Mouse (Mus musculus) adrenal gland (tissue): ENCODE measurements around the gene Mtg1.

ENCODE experiments used
- intact Hi-C: fragments of 180-260 bp; cut with DNase I; formaldehyde crosslinking; loops from one replicate; pipeline ENCODE4 v1.15.1; 2025
- long read RNA-seq, 2 experiments: library from polyadenylated mRNA; unstranded; transcript quantifications; one replicate each; pipeline ENCODE4 v2.0.0; 2020; ENCODE audit warnings: borderline replicate concordance in 1 of 2; ENCODE audit not compliant: insufficient replicate concordance in 1 of 2

Mtg1 gene
- long read RNA-seq, experiment 1, transcript Mtg1-201 (11 exons, 1,595 nt): major isoform, 28 of 36 reads
- long read RNA-seq, experiment 1, partial matches to known transcripts: 1 of 36 reads
- long read RNA-seq, experiment 1, other reads (novel, unspliced or antisense): 5 of 36 reads
- long read RNA-seq, experiment 2, transcript Mtg1-201 (11 exons, 1,595 nt): major isoform, 28 of 32 reads
- long read RNA-seq, experiment 2, partial matches to known transcripts: 2 of 32 reads
- long read RNA-seq, experiment 2, other reads (novel, unspliced or antisense): 2 of 32 reads

DNA sequence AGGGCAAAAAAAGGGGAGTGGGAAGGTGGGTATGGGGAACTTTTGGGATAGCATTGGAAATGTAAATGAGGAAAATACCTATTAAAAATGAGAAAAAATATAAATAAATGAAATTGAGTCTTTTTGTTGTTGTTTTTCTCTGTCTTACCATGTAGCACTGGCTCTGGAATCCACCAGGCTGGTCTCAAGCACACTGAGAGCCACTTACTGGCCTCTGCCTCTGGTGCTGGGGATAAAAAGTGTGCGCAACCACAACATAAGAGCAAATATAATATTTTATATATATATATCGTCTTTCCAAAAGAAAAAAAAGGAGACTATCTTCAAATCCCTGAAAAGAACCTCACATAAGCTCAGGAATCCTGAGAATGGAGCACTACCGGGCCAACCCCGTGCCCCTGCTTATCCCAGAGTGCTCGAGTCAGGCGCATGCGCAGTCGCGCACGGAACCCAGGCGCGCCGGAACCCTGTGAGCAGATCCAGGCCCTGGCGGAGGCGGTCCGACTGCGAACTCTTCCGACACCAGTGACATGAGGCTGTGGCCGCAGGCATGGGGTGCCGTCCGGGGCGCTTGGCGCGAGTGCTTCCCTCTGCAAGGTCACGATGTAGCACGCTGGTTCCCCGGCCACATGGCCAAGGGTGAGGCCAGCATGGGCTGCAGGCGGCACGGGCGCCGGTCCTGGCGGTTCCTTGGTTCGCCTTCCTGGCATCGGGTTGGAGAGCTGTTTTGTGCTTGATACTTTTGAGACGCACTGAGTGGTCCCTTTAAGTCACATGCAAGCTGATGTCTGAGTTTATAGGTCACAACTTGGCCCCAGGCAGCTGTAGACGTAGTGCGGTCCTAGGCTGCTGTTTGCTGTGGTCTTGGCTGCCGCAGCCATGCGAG is at the start of gene Mtg1:
Mtg1 (plus strand) TSS at position 430 of the 886 bp plus-strand sequence.
- intact Hi-C loops: loop anchor here (5.0 kb wide), 1 partner anchor 35 kb away; the partner anchor contains the start of gene Fuom

DNA sequence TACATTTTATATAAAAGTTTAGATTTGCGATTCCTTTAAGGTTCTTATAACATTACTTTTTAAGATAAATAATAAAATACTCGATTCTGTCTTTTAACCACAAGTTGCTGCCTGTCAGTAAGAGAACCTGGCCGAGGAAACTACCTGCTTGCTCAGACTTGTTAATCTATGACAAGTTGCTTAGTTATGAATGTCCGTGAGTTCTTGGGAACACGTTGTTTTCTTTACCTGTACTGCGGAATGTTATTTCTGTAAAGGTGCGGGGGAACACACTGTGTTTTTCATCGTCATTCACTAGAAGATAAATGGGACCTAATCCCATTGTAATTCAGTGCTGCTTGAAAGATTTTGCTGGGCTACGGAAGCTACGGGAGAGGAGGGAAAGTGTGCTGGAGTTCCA is 46.8 kb upstream of the Mtg1 start:
- intact Hi-C loops: no loop called here

DNA sequence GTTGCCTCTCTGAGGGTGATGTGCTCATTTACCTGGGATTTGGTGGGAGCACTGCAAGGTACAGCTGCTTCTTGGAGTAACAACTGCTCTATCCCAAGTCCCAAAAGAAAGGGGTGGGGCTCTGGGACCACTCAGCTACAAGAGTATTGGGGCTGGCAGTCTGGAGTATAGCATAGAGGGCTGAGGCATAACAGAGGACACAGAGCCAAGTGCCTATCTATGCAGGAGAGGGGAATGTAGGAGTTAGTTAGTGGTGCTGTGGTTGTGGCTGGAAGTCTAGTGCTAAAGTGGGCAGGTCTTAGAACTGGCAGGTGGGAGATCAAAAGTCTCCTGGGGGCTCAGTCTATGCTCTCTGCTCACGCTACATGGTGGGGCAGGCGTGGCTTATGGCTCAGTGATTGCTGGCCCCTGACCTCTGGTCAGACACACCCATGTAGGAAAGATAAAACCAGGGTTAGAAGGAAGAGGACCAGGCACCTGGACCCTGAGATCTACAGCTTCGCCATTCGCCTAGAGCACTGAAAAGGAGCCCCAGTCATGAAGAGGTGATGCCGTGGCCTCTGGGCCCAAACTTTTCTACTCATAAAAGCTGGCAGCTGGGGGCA is 44.3 kb upstream of the Mtg1 start, which contains the start of gene Prap1:
Prap1 (plus strand) TSS at position 472 of the 605 bp plus-strand sequence.
- intact Hi-C loops: no loop called here

DNA sequence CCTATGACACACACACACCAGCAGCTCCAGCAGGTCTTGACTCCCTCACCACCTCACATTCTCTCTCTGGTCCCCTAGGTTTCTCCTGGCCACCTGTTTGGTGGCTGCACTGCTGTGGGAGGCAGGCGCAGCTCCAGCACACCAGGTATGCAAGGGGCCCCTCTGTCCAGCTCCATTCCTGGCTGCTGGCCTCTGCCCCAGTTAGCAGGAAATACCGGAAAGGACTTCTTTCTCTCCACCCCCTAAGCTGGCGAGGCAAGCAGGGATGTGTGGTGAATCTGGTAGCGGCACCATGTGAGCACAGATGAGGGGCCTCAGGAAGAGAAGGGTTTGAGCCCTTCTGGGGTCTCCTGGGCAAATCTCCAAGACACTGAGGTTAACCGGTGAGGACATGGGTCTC is 42.4 kb upstream of the Mtg1 start:
- intact Hi-C loops: no loop called here

DNA sequence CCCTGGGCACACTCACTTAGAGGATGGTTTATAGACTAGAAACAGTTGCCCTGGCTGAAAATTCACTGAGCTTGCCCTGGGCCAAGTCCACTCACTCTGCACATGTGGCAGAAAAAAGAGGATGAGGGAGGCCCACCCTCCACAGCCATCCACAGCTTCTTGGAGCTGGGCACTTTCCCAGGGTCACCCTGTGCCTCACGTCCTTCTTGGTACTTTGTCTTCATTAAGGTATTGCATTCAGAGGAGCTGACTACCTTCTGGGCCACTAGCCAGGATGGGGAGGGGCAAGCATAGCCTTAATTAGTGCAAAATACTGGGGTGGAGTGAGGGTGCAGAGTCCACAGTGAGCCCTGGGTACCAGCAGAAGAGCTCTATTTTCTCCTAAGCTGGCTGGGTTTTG is 41.8 kb upstream of the Mtg1 start:
- intact Hi-C loops: no loop called here

DNA sequence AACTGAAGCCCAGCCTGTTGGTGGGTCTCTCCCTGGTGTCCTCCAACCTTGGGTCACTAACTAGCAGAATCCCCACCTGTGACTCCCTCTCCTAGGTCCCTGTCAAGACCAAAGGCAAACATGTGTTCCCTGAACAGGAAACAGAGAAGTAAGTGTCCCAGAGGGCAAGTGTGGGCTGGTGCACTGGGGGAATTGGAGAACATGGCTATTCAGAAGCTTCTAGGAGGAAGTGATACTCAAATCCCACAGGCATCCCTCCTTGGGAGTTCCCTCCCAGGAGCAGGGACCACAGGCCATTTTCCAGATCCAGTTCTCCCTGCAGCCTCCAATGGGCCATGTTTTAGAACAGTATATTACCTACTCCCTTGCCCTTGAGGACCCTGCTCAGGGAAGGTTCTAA is 41.3 kb upstream of the Mtg1 start:
- intact Hi-C loops: no loop called here

DNA sequence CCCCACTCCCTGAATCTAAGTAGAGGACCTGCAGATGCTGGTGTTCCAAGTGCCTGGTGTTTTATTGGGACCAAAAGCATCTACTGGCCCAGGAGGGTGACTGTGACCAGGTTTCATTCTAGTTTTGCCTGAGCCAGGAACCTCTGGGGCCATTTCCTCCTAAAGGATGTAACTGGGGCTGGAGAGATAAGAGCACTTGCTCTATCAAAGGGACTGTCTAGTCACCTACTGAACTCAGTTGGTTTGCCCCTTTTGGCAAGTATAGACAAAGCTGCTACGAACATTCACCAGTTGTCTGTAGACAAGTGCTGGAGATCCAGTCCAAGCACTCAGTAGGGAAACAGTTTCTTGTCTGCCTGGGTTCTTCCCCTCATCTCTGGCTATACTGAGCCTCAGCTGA is 38.9 kb upstream of the Mtg1 start:
- intact Hi-C loops: no loop called here

DNA sequence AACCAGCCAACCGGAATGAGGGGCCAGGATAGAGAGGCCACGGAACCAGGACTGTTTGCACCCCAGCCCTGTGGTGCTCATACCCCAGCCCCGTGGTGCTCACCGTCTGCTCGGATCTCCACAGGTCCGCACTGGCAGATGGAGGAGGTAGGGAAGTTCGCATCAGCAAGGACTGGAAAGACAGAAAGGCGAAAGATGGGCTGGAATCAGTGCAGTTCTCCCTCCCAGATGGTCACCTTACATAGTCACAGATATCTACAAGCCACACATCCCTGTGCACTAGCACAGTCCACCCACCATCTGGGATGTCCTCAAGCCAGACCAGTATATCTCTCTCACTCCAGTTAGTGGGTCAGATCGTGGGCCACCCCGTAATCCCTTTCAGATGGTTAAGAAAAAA is 35.9 kb upstream of the Mtg1 start:
- intact Hi-C loops: loop anchor here (5.0 kb wide), 1 partner anchor 36 kb away; the partner anchor contains the start of gene Mtg1

DNA sequence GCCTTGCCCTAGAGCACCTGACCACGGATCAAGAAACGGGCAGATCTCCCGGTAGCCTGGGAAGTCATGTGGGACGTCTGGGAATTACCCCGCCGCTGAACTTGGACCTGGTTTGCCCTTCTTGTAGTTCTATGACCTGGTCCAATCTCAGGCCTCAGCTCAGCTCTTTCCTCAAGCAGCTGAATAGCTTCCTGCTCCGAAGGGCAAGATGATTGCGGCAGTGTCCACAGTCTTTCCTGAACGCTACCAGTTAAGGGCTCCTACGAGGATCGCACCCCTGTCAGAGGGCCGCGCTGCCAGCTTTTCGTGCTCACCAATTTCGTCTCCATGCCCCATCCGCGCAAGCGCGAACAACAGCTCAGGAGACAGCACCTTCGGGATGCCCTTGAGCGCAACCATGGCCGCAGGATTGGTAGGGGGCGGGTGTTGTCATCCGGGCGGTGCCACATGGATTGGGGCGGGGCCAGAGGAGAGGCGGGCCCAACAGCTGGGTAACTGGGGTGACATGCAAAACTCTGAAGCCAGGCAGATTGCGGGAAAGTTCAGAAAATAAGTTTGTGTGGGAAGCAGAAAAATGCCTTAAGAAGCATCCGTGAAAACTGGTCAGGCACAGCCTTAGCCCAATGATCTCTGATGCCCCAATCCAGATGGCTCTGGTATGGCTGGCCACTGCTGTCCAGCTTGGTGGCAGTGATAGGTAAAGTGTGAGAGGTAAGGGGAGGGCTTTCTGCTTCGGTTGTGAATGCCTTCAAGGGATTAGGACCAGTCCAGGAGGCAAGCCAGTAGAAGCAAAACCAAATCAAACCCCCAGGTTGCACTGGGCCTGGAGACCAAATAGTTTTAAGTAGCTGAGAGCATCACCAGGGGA is 35.1 kb upstream of the Mtg1 start, which contains the start of gene Fuom:
Fuom (minus strand) TSS at position 449 of the 868 bp plus-strand sequence.
- intact Hi-C loops: loop anchor here (5.0 kb wide), 1 partner anchor 35 kb away; the partner anchor contains the start of gene Mtg1

DNA sequence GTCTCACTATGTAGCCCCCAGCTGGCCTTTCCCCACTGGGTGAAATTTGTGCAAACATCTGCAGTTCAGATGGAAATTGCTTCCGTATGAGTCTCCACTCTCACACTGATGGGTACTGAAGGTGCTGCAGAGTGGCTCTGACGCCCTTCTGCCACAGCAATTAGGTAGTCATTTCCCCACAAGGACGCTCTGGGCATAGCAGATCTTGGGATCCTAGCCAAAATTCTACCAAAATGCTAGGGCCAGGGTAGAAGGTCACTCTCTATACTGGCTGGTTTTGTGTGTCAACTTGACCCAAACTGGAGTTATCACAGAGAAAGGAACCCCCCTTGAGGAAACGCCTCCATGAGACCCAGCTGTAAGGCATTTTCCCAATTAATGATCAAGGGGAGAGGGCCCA is 33.4 kb upstream of the Mtg1 start:
- intact Hi-C loops: loop anchor here (5.0 kb wide), 1 partner anchor 33 kb away; the partner anchor contains the start of gene Mtg1

DNA sequence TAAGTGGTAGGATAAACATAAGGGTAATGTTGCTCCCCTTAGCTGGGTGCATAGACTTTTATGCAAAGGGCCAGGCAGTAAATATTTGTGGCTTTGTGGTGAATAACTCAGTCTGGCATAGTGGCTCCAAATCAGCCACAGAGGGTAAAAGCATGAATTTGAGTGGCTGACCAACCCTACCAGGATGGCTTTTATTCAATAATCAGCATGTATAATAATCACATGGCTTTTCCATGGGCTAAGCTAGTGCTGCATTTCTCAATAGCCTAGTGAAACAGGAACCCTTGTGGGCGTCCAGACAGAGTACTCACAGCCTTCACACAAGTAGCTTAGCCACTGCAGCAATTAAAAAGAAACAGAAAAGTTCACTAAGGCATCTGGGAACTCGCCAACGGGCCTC is 25.4 kb upstream of the Mtg1 start:
- intact Hi-C loops: no loop called here

DNA sequence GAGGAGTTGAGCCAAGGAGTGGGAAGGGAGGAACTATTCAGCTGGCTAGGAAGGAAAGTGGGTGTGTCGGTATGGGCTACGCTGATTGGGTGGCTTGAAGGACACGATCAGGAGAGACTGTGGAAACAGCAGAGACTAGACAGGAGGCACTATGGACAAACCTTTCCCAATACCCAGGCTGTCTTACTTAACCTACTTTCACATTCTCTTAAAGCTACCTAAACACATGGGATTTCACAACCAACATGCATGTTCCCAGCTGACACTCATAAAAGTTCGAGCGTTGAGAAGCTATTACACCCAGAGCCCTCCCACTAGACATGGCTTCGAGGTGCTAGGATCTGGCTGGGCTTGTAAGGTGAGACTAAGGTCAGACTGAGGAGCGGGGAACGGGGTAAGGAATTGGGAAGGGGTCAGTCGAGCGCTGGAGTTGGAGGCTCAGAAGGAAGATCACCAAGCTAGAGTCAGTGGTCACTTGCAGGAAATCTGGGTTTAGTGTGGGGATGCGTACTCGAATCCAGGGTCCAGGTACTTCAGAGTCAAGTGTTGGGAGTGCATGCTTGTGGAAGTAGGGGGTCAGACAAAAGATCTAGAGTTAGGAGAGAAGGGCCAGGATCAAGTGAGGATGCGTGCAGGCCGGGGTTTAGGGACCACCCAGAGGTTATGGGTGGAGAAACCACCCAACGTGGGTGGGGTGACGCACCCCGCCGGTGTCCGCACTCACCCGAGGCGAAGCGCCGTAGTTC is 21.6 kb upstream of the Mtg1 start, which contains the start of gene Paox:
Paox (plus strand) TSS at position 217 of the 746 bp plus-strand sequence.
- intact Hi-C loops: loop anchor here (5.0 kb wide), 1 partner anchor 1257 kb away; no protein-coding TSS in a partner anchor

DNA sequence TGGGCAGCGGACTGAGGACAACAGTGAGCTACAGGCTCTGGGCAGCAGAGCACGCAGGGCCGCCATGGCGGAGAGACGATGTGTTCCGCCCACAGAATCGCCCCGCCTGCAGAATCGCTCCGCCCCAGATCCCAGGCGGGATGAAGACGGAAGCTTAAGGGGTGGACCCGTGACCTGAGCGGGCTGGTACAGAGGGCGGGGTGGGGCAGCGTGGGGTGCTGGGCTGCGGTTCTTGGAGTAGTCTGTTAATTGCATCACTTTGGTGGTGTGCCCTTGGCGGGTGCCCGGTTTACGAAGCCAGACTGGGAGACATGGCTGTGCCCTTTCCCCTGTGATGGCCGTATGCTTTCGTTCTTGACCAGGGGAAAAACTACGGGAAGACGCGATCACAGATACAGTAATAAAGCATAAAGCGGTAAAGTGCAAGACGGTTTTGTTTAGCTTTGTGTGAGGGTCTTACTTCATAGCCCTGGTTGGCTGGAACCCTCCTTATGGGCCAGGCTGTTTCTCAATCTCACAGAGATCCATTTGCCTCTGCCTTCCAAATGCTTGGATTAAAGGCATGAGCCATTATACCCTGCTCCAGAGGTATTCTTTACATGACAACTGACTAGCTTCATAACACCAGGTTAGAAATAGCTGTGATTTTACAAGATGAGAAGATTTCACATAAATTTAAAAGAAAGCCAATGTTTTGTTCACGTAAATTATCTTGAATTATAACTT is 20.9 kb upstream of the Mtg1 start, which contains the start of gene Echs1:
Echs1 (minus strand) TSS at position 148 of the 726 bp plus-strand sequence.
- intact Hi-C loops: loop anchor here (5.0 kb wide), 1 partner anchor 1256 kb away; no protein-coding TSS in a partner anchor

DNA sequence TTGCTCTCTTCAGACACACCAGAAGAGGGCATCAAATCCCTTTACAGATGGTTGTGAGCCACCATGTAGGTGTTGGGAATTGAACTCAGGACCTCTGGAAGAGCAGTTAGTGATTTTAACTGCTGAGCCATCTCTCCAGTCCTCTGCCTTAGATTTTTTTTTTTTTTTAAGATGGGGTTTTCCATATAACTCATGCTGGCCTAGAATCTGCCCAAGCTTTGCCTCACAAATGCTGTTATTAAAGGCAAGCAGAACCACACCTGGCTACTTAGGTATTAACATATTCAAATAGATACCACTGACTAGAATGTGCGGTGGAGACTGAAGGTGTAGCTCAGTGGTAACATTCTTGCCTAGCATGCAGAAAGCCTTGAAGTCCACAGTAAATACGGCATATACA is 16.9 kb upstream of the Mtg1 start:
- intact Hi-C loops: no loop called here

DNA sequence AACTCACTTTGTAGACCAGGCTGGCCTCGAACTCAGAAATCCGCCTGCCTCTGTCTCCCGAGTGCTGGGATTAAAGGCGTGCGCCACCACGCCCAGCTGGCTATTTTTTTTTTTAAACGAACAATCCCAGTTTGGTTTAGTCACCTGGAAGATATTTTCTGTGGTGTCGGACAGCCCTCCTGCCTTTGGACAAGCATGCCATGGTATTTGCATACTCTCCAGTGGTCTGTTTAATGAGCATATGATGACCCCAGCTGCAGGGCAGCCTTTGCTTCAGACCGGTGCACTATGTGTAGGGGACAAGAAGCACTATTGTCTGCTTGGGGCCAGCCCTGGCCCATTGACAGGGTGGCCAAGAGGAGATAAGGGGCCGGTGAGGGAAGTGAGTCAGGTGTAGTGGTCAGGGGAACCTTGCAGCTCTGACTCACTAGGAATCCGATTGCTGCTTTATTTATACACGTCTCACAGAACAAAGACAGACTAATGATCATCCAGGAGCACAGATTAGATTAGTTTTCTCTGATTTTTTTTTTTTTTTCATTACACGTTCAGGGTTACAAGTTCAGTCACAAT is 15.9 kb upstream of the Mtg1 start:
- intact Hi-C loops: no loop called here

DNA sequence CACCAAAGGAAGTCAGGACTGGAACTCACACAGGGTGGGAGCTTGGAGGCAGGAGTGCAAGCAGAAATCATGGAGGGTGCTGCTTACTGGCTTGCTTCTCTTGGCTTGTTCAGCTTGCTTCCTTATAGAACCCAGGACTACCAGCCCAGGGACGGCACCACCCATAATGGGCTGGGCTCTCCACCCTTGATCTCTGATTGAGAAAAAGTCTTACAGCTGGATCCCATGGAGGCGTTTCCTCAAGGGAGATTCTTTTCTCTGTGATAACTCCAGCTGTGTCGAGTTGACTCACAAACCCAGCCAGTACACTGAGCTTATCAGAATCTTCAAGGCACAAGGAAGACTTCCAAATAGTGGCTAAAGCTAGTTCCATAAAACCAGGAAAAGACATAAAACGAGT is 14.6 kb upstream of the Mtg1 start:
- intact Hi-C loops: no loop called here

DNA sequence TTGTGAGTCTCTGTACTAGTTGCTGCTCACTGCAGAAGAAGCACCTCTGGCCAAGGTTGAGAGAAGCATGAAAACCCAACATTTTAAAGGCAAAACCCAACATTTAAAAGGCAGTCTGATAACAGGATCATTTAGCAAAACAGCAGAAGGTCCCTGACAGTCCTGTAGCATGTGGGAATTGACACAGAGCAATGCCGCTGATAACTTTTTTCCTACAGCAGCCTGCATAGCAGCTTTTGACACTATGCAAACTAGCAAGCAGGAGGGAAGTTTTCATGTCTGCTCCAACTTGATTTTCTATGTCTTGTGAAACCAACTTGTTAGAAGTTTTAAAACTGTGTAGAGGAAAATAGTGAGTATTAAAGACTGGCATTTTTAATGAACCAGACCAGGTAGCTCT is 13.0 kb upstream of the Mtg1 start:
- intact Hi-C loops: no loop called here

DNA sequence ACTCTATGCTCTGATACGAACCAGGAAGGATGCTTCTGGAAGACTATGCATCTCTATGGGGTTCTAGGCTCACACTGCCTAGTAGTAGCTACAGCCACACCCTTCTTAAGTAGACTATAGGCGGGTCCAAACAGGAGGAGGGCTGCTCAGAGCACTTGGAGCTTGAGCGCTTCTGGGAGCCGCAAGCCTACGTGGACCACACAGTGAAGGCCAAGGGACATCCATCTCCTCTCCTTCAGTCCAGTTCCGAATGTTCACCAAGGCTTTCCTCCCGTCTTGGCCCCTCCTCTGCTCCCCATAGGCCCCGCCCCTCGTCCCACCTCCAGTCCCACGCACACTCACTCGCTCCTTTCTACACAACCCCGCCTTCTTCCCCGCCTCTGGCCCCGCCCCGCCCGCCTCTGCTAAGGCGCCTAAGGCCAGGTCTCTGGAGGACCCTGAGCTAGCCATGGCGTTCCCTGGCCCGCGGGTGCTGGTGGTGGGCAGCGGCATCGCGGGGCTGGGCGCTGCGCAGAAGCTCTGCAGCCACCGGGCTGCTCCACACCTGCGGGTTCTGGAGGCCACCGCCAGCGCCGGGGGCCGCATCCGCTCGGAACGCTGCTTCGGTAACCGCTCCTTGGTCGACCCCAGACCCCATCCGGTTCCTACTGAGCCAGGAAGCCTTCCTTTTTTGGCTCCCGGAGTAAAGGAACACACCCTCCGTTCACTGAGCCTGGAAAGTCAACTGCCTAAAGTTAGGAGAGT is 11.9 kb upstream of the Mtg1 start:
- intact Hi-C loops: no loop called here
